Mouse (Mus musculus) CH12.LX (cell line): ENCODE data around the gene Ccdc78.

Experiments used
- CTCF ChIP-seq, 2 experiments: IDR thresholded peaks in 1 of 2; conservative IDR thresholded peaks in 1 of 2; 2 replicates each; pipeline ENCODE4 v1.5.1; 2011 to 2012; ENCODE audit warnings: low read depth in 2 of 2, low read length in 2 of 2, improper control_type of control experiment in 1 of 2, inconsistent platforms in 1 of 2, mild to moderate bottlenecking in 1 of 2, moderate library complexity in 1 of 2
- E2F4 ChIP-seq: IDR thresholded peaks from 2 replicates; pipeline ENCODE4 v1.6.1; 2011; ENCODE audit warnings: low read depth, low read length, improper control_type of control experiment; ENCODE audit not compliant: insufficient replicate concordance
- POLR2A ChIP-seq: IDR thresholded peaks from 2 replicates; pipeline ENCODE4 v1.6.1; 2011; ENCODE audit warnings: low read depth, mild to moderate bottlenecking, improper control_type of control experiment, low read length
- TBP ChIP-seq: conservative IDR thresholded peaks from 2 replicates; pipeline ENCODE4 v1.6.1; 2011; ENCODE audit warnings: low read depth, low read length, improper control_type of control experiment

DNA sequence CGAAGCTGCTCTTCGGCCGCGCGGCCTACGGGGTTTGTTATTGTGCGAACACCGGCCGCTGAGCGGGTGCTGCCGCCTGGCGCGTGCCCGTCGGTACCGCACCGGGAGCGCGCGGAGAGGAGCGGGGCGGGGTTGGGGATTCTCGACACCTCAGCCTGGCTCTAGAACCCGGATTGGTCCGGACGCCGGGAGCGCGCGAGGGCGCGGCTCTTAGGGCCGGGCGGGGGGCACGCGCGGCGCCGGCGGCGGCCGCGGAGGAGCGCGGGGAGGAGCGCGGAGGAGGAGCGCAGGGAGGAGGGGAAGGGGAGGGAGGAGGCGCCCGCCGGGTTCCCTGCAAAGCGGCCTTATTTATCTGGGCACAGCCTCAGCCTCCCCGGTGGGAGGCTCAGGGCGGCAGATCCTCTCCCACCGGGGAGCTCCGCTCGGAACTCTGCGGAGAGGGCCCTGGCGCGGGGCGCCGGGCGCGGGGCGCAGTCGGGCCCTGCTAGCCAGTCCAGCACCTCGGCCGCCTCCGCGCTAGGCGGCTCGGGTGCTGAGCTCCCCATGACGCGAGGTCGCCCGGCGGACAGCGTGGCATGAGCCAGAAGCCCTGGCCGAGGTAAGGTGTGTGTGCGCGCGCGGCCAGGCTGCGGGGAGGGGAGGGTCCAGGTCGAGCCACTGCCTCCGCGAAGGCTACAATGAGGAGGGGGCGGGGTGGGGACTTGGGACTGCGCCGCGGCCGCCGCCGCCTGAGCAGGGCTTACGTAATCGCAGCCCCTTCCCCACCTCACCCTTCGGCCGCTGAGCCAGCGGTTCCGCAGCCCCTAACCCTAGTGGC is 22.6 kb downstream of the Ccdc78 start, which contains the start of gene Fbxl16:
- TF ChIP-seq CTCF (conservative IDR thresholded peaks at IDR 0.05 in 1 of 2, IDR thresholded peaks at IDR 0.05 in 1 of 2; ENCODE audit: low read depth in 2 of 2, low read length in 2 of 2) (peak in 1 of 2 experiments; percentile 0; a peak in 1 of 4 replicates), E2F4 (no peak), TBP (no peak), POLR2A (no peak)
